Mouse (Mus musculus) frontal cortex, adult (tissue): ENCODE data around the gene Trim37.
A peak's percentile ranks its signal among the peaks of the same experiment; 100 is the strongest.
"Not testable (repeated sequence)": the region's sequence is repeated elsewhere in the genome, so short reads cannot be mapped to it uniquely, and the experiment has no call there.

Experiments used
- ATAC-seq: cut with Nextera tagmentation; 2 replicates; pipeline ENCODE4 v1.9.2; 2017; ENCODE audit warnings: mild to moderate bottlenecking, moderate library complexity, mixed read lengths; ENCODE audit not compliant: low TSS enrichment

Gene Trim37

GRCm38 (mm10) chr11:87233377-87233776, 106.5 kb downstream of the Trim37 start:
- ATAC-seq, result peak; percentile 38; the same call in 1 of the 2 replicates

DNA sequence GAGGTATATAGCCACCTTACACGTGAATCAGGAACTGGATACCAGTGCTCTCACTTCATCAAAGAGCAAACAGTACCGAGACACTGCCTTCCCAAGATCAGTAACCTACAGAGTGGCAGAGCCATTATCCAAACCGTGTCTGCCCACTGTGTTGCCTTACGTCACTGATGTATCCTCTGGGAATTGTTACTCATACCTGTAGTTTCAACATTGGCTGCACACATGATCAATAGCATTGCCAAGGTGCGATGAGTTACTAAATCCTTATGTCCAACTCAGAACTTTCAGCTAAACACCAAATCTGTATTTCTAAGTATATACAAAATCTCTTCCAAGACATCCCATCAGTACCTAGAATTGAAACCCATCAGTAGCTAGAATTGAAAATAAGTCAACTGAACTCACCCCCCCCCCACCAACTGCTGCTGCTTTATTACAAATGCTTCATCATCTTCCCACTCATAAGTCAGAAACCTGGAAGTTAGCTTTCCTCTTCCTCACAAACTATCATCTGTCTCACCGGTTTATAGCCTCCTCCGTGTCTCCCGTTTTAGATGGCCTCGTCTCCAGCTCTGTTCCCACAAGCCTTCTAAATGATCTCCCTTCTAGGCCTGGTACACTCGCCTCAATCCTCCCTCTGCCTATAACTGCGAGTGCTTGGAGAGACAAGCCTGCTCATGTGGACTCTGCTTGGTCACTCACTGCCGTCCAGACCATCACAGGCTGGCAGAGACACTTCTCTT, 108.0 kb downstream of the Trim37 start:
- peak; percentile 68 for ATAC-seq

- ATAC-seq, result no peak
These were observed 108.6 kb downstream of the Trim37 start for GRCm38 (mm10) chr11:87235486-87235872.

DNA sequence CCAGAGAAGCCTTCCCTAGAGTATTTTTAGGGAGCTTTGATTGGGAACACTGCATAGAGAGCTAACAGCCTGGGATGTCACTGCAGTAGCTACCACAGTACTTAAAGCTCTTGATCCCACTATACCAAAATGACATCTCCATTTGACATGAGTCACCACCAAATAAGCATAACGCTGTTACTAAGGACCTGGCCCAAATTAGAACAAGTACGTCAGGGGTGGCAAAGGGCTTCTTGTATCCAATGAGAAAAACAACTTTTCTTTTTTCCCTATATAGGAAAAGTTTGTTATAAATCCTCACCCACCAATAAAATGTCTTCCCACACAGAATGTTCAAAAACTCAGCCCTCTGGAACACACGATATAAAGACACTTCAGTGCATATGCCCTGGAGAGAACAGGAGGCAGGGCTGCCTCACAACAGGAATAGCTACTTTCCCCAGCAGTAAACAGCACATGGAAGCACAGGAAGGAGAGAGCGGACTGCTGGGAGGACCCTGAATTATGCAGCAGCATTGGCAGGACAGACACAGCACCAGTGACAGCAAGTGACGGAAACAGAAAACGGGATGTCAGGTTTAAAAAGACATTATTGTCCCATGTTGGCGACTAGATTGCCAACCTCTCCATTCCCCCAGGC, 112.1 kb downstream of the Trim37 start:
- peak; percentile 55 for ATAC-seq

GRCm38 (mm10) chr11:87240141-87240832, 113.4 kb downstream of the Trim37 start:
- ATAC-seq, result 0 out of 2 replicates have a peak, but pooled peaks have one; percentile 3

DNA sequence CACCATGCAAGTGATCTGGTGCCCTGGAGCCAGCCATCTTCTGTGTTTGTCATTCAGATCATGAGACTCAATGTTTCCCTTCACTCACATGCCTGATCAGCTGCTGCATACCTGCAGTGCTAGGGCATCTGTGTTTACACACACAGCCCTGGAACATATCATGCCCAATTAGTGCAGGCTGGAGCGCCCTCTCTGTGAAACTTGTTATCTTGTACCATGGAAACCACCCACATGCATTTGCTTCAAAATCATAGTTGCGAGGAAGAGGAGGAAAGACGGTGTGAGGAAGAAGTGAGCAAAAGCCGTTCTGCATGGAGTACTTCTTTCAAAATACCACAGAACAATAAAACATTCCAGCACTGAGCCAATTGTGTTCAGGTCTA, 113.9 kb downstream of the Trim37 start:
- peak; percentile 28; the same call in 1 of the 2 replicates for ATAC-seq

DNA sequence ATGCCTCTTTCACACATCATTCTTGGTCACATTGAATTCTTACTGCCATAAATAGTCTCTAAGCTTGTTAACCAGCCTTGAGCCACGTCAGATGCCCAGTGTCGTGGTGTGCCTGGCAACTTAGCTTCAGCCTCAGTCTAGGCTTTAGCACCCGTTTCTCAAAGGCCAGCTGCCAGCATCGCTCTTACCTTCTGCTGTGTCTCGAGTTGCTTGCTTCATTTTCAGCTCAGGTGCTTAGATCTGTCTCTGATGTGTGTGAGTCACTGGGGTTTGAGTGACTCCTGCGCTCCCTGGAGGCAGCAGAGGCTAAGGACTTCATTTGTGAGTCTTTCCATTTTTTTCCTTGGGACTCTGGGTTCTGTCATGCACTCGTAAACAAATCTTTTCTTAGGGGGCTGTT, 114.4 kb downstream of the Trim37 start:
- peak; percentile 44 for ATAC-seq

DNA sequence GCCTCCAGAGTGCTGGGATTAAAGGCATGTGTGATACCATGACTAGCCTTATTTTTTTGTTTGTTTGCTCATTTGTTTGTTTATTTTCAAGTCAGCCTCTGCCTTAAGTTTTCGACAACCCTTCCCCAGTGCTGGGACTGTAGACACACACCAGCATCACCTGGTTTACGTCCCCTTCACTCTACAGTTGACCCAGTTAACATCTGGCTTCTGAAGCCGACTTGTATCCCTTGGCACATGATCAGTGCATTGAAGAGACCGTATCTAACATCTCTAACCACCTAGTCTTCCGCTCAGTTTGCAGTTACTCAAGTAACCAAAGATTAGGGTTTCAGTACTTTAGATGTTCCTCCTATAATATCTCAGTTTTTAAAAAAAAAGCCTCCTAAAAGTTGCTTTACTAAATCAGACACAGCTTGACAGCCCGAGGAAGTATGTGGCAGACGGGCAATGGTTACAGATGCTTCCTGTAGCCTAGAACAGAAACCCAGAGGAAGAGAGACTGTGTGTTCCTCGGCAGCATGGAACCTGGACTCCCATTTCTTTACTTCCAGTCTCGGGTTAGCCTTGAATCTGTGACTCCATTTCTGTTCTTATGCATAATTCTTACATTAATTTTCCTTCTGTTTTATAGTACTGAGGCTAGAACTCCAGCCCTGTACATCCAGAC, 118.4 kb downstream of the Trim37 start:
- no peak for ATAC-seq

- no peak for ATAC-seq
These were observed 119.3 kb downstream of the Trim37 start for GRCm38 (mm10) chr11:87246107-87246651.

GRCm38 (mm10) chr11:87246724-87247493, 120.0 kb downstream of the Trim37 start:
- peak; percentile 42; the same call in 1 of the 2 replicates for ATAC-seq

GRCm38 (mm10) chr11:87247494-87247866, 120.6 kb downstream of the Trim37 start:
- peak; percentile 64 for ATAC-seq

DNA sequence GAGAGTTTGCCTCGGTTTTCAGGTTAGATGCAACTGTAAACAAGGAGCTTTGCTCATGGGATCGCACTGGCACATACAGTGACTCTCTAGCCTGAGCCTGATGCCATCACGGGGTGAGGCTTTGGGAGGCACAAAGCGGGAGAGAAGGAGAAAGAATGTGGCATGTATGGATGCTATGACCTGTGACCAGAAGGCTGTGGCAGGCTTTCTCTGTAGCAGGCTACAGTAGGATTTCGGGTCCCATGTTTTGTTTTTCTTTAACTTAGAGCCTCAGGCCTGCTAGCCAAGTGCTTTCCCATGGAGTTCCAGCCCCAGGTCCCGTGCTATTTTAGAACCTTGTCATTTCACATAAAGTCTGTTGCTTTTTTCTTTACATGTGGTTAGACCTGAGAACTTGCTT, 123.3 kb downstream of the Trim37 start:
- no peak for ATAC-seq

DNA sequence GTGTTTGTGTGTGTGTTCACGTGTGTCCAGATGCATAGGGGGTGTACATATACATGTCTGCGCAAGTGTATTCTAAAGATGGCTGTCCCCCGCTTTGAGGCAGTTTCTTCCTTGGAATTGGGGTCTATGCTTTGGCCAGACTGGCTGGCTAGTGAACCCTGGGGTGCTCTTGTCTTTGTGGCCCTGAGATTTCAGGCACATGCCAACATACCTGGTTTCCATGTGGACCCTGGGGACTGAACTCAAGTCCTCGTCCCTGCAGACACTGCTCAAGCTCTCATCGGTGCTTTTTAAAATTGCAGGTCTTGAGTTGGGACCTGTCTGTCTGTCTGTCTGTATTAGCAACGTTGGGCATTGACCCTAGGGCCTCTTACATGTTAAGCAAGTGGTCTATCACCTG, 126.4 kb downstream of the Trim37 start:
- ATAC-seq, result no peak

- ATAC-seq, result no peak
These were observed 127.3 kb downstream of the Trim37 start for GRCm38 (mm10) chr11:87254149-87254548.

DNA sequence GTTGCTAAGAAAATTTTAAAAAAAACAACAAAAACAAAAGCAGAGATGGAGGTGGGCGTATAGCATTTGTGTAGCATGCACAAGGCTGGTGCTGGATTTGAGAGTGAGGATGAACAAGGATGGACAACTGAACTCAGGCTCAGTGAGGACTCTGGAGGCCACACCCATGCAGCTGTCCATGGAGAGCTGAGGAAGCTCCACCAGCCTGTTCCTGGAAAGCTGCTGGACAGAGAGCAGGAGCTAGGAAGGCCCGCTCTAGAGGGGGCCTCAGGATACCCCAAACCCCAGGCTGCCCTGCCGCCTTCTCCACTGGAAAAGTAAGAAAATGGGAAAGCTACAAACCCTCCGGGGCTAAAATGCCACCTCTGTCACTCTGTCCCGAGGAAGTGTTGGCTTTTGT, 130.4 kb downstream of the Trim37 start:
- no peak for ATAC-seq

DNA sequence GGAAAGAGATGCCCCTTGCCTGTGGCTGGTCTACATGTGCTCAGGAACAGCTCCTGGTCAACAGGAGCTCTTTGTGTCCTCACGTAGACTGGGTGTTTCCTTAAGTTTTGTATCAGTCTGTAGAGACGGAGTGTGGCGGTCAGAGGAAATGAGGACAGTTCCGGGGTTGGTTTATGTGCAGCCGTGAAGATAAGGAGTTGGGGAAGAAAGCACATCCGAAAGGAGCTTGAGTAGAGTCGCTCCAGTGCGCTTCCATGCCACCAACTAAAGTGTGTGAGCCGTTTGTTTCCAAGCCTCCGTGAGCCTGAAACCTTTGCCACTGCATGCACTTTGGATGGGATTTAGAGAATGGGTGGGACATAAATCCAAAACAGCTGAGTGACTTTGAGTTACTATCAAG, 132.9 kb downstream of the Trim37 start:
- ATAC-seq, result no peak

- not testable (repeated sequence) for ATAC-seq
These were observed 134.8 kb downstream of the Trim37 start for GRCm38 (mm10) chr11:87261705-87262104.

DNA sequence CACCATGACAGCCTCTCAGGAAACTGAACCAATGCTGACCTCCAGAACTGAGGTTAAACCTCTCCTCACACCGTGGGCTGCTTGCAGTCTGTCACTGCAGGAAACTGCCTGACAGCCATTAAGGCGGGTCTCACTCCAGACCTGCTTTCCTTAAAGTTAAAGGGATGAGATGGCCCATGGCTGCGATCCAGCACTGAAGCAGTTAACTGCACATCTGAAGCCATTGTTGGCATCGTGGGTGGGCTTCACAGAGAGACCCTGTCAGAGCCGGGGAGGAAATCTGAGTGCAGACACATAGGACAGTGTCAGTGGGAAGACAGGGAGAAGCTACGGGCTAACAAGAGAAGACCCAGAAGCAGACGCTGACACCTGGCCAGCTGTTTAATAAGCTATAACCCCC, 137.1 kb downstream of the Trim37 start:
- ATAC-seq, result no peak

DNA sequence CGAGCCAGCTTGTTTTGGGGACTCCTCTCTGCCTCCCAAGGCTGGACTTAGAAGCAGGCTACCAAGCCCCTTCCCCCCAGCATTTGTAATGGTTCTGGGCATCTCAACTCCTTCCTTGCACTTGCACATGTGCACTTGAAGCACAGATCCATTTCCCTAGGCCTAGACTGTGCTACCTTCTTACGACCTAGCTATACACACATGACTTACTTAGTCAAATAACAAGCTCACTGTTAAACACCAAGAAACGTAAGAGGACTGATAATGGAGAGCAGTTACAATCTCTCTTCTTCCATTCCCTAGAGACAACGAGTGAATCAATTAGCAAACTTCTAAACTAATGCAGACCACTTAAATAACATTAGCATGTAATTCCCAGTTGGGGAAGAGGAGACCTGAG, 139.4 kb downstream of the Trim37 start:
- no peak for ATAC-seq

- ATAC-seq, result no peak
These were observed 141.9 kb downstream of the Trim37 start for GRCm38 (mm10) chr11:87268803-87269202.
